Mouse (Mus musculus) hindbrain, embryonic 13.5 days (tissue): ENCODE results near the gene Ppp1cc. TPM values are rescaled to one million over a fixed set of nuclear protein-coding genes. Genes with fewer than 3 reads are reported as not detected.
"Not testable (repeated sequence)": the region's sequence is repeated elsewhere in the genome, so short reads cannot be mapped to it uniquely, and the experiment has no call there.

ENCODE experiments used
- ATAC-seq: fragments of 200-750 bp; cut with Nextera tagmentation; 2 replicates; pipeline ENCODE4 v1.8.0; 2017; ENCODE audit warnings: moderate TSS enrichment; ENCODE audit not compliant: low FRiP score
- H3K27ac ChIP-seq: fragments of 300-500 bp; sonication (generic); 2 replicates; pipeline ENCODE4 v1.5.1; 2015; ENCODE audit warnings: inconsistent platforms, mild to moderate bottlenecking, moderate library complexity
- H3K27me3 ChIP-seq: fragments of 300-500 bp; sonication (generic); 2 replicates; pipeline ENCODE4 v1.6.1; 2015; ENCODE audit warnings: mild to moderate bottlenecking, inconsistent platforms
- H3K36me3 ChIP-seq: fragments of 300-500 bp; sonication (generic); 2 replicates; pipeline ENCODE4 v1.6.1; 2015; ENCODE audit warnings: mild to moderate bottlenecking, inconsistent platforms
- H3K4me1 ChIP-seq: fragments of 300-500 bp; sonication (generic); replicated peaks from 2 replicates; pipeline ENCODE4 v1.6.1; 2015; ENCODE audit warnings: inconsistent platforms
- H3K4me2 ChIP-seq: fragments of 300-500 bp; sonication (generic); 2 replicates; pipeline ENCODE4 v1.6.1; 2015; ENCODE audit warnings: inconsistent platforms, mild to moderate bottlenecking, moderate library complexity
- H3K4me3 ChIP-seq: fragments of 300-500 bp; sonication (generic); 2 replicates; pipeline ENCODE4 v1.5.1; 2015; ENCODE audit warnings: mild to moderate bottlenecking, inconsistent platforms
- H3K9ac ChIP-seq: fragments of 300-500 bp; sonication (generic); 2 replicates; pipeline ENCODE4 v1.6.1; 2015; ENCODE audit warnings: mild to moderate bottlenecking, inconsistent platforms
- H3K9me3 ChIP-seq: fragments of 300-500 bp; sonication (generic); 2 replicates; pipeline ENCODE4 v1.6.1; 2016; ENCODE audit warnings: inconsistent platforms
- WGBS: fragments of 180-500 bp; shearing (Covaris S2); methylation state at CpG from one replicate; pipeline ENCODE4 v1.1.7; 2015; 5-methylcytosine and 5-hydroxymethylcytosine counted together
- polyA plus RNA-seq: library from polyadenylated mRNA; unstranded; fragments of >200 nt; fragmentation: Nextera tagmentation; extraction: Ambion mirVana; gene quantifications from 2 replicates; pipeline ENCODE4 v1.2.1, GENCODE M21; 2015

The Ppp1cc gene
- polyA plus RNA-seq, 1 experiment from 2014 or later, result 206 TPM

- Histone ChIP-seq H3K4me3 (no peak overlapping the region), H3K27me3 (no peaks in the 10 kb centered on the region), H3K4me2 (no peak overlapping the region), H3K36me3 (peaks cover 5% of the 10 kb centered on the region; the same call in 1 of the 2 replicates), H3K9ac (no peak overlapping the region), H3K27ac (no peak overlapping the region), H3K4me1 (no peaks in the 10 kb centered on the region), H3K9me3 (no peaks in the 10 kb centered on the region)
- WGBS, result 87% methylated on average over 7 of the region's 7 CpGs
- ATAC-seq, result no peak
Observed at GRCm38 (mm10) chr5:122184283-122184806, 26.3 kb downstream of the Ppp1cc start.

GRCm38 (mm10) chr5:122184858-122185257 is 26.8 kb downstream of the Ppp1cc start:
- H3K27me3 ChIP-seq, H3K4me3 ChIP-seq, H3K36me3 ChIP-seq, H3K9me3 ChIP-seq, ATAC-seq, H3K9ac ChIP-seq, H3K27ac ChIP-seq, H3K4me2 ChIP-seq, H3K4me1 ChIP-seq: not testable (repeated sequence)
- over 99% methylated on average over 6 of the region's 6 CpGs for WGBS

GRCm38 (mm10) chr5:122189115-122189514 is 31.0 kb downstream of the Ppp1cc start:
- WGBS, result 69% methylated on average over 3 of the region's 3 CpGs
- Histone ChIP-seq H3K27me3 (no peaks in the 10 kb centered on the region), H3K9ac (no peak overlapping the region), H3K9me3 (no peaks in the 10 kb centered on the region), H3K4me1 (no peaks in the 10 kb centered on the region), H3K4me3 (no peak overlapping the region), H3K27ac (no peak overlapping the region), H3K4me2 (no peak overlapping the region), H3K36me3 (no peaks in the 10 kb centered on the region)
- ATAC-seq, result no peak

GRCm38 (mm10) chr5:122190465-122190864 is 32.4 kb downstream of the Ppp1cc start:
- no peak overlapping the region for H3K27ac ChIP-seq
- H3K4me3 ChIP-seq, result no peak overlapping the region
- H3K36me3 ChIP-seq, result no peaks in the 10 kb centered on the region
- H3K27me3 ChIP-seq, result no peaks in the 10 kb centered on the region
- H3K9me3 ChIP-seq, result no peaks in the 10 kb centered on the region
- no peak for ATAC-seq
- H3K4me2 ChIP-seq, result no peak overlapping the region
- H3K4me1 ChIP-seq, result no peaks in the 10 kb centered on the region
- 50% methylated on average over 7 of the region's 7 CpGs for WGBS
- H3K9ac ChIP-seq, result no peak overlapping the region

- H3K27me3 ChIP-seq, result no peaks in the 10 kb centered on the region
- no peak overlapping the region for H3K27ac ChIP-seq
- no peak overlapping the region for H3K4me2 ChIP-seq
- H3K36me3 ChIP-seq, result no peaks in the 10 kb centered on the region
- no peaks in the 10 kb centered on the region for H3K9me3 ChIP-seq
- no peak overlapping the region for H3K4me3 ChIP-seq
- no peak overlapping the region for H3K9ac ChIP-seq
- no peak for ATAC-seq
- 67% methylated on average over 12 of the region's 12 CpGs for WGBS
- H3K4me1 ChIP-seq, result no peaks in the 10 kb centered on the region
Observed at GRCm38 (mm10) chr5:122191269-122192063, 33.4 kb downstream of the Ppp1cc start.

GRCm38 (mm10) chr5:122192347-122192746 is 34.3 kb downstream of the Ppp1cc start:
- H3K4me2 ChIP-seq, result no peak overlapping the region
- no peaks in the 10 kb centered on the region for H3K4me1 ChIP-seq
- no peak overlapping the region for H3K27ac ChIP-seq
- H3K4me3 ChIP-seq, result no peak overlapping the region
- WGBS, result 48% methylated on average over 3 of the region's 4 CpGs
- no peaks in the 10 kb centered on the region for H3K36me3 ChIP-seq
- no peaks in the 10 kb centered on the region for H3K9me3 ChIP-seq
- no peak for ATAC-seq
- no peaks in the 10 kb centered on the region for H3K27me3 ChIP-seq
- no peak overlapping the region for H3K9ac ChIP-seq

- Histone ChIP-seq H3K4me1 (no peaks in the 10 kb centered on the region), H3K27me3 (no peaks in the 10 kb centered on the region), H3K36me3 (no peaks in the 10 kb centered on the region), H3K9me3 (peaks cover 6% of the 10 kb centered on the region), H3K9ac (no peak overlapping the region), H3K4me2 (no peak overlapping the region), H3K27ac (no peak overlapping the region), H3K4me3 (no peak overlapping the region)
- WGBS, result 94% methylated on average over 4 of the region's 4 CpGs
- ATAC-seq, result no peak
Observed at GRCm38 (mm10) chr5:122200872-122201271, 42.8 kb downstream of the Ppp1cc start.

GRCm38 (mm10) chr5:122201904-122202303 is 43.8 kb downstream of the Ppp1cc start:
- H3K9me3 ChIP-seq, result peaks cover 6% of the 10 kb centered on the region
- no peaks in the 10 kb centered on the region for H3K4me1 ChIP-seq
- ATAC-seq, result no peak
- no peak overlapping the region for H3K4me3 ChIP-seq
- no peak overlapping the region for H3K9ac ChIP-seq
- H3K27ac ChIP-seq, result no peak overlapping the region
- H3K36me3 ChIP-seq, result no peaks in the 10 kb centered on the region
- 91% methylated on average over 6 of the region's 6 CpGs for WGBS
- H3K27me3 ChIP-seq, result no peaks in the 10 kb centered on the region
- H3K4me2 ChIP-seq, result no peak overlapping the region

GRCm38 (mm10) chr5:122204180-122204579 is 46.1 kb downstream of the Ppp1cc start:
- Histone ChIP-seq H3K27ac (no peak overlapping the region), H3K9ac (no peak overlapping the region), H3K36me3 (no peaks in the 10 kb centered on the region), H3K27me3 (no peaks in the 10 kb centered on the region), H3K9me3 (peaks cover 6% of the 10 kb centered on the region), H3K4me3 (no peak overlapping the region), H3K4me2 (no peak overlapping the region), H3K4me1 (peaks cover 2% of the 10 kb centered on the region; the same call in 1 of the 2 replicates)
- WGBS, result 71% methylated on average over 2 of the region's 2 CpGs
- ATAC-seq, result no peak

GRCm38 (mm10) chr5:122206475-122206874 is 48.4 kb downstream of the Ppp1cc start, which contains the start of gene Hvcn1:
TSS of gene Hvcn1 (plus strand) at chr5:122206804.
- Histone ChIP-seq H3K4me2 (no peak within 1 kb of the TSS), H3K36me3 (no peaks in the 10 kb centered on the region), H3K9me3 (no peaks in the 10 kb centered on the region), H3K27me3 (no peaks in the 10 kb centered on the region), H3K27ac (no peak within 1 kb of the TSS), H3K4me1 (peaks cover 12% of the 10 kb centered on the region), H3K9ac (no peak within 1 kb of the TSS), H3K4me3 (no peak within 1 kb of the TSS)
- no peak for ATAC-seq
- 79% methylated on average over 4 of the region's 4 CpGs for WGBS

- Histone ChIP-seq H3K9ac (no peak overlapping the region), H3K4me1 (peaks cover 12% of the 10 kb centered on the region), H3K27ac (no peak overlapping the region), H3K4me2 (no peak overlapping the region), H3K4me3 (no peak overlapping the region), H3K9me3 (no peaks in the 10 kb centered on the region), H3K36me3 (no peaks in the 10 kb centered on the region), H3K27me3 (no peaks in the 10 kb centered on the region)
- no peak for ATAC-seq
- 64% methylated on average over 6 of the region's 6 CpGs for WGBS
Observed at GRCm38 (mm10) chr5:122208909-122209308, 50.8 kb downstream of the Ppp1cc start.

- Histone ChIP-seq H3K4me2 (peak overlapping the region; percentile 43), H3K36me3 (no peaks in the 10 kb centered on the region), H3K9ac (peak overlapping the region; percentile 51; the same call in 1 of the 2 replicates), H3K27ac (no peak overlapping the region), H3K4me1 (peaks cover 12% of the 10 kb centered on the region), H3K9me3 (no peaks in the 10 kb centered on the region), H3K4me3 (peak overlapping the region; percentile 20), H3K27me3 (no peaks in the 10 kb centered on the region)
- no peak; the same call in 1 of the 2 replicates for ATAC-seq
- WGBS, result 4% methylated on average over 21 of the region's 21 CpGs
Observed at GRCm38 (mm10) chr5:122209591-122210368, 51.7 kb downstream of the Ppp1cc start.
